Mouse (Mus musculus): ENCODE measurements around the gene Exph5. TPM values are rescaled to one million over a fixed set of nuclear protein-coding genes. Genes with fewer than 3 reads are reported as not detected.
A peak's percentile ranks its signal among the peaks of the same experiment; 100 is the strongest.

The Exph5 gene
- total RNA-seq (2014; fragmentation: Nextera tagmentation) (not detected in 2 replicates), total RNA-seq (2017) (0.11 and 0.23 TPM in 2 replicates), polyA plus RNA-seq (2012) (not detected in 2 replicates)

DNA sequence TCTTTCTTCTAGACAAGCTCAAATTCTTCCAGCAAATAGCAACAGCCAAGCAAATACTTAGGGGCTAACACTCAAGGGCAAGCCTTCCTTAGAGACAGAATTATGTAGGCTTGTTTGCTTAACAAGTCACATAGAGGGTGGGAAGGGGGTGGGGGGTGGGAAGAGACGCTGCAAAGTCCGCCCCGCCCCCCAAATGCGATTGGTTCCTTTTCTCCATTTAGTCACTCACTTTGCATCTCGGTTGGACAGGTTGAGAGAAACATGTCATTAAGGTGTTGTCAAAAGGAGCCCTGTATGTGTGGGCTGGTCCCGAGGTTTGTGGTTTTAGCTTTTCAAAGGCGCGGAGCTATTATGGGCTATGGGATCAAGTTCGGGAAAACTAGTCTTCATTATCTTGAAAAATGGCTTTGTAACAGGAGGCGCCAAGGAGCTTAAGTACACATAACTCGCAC, at the start of gene Exph5:
Gene Exph5 (plus strand): TSS at position 402 of the 452 bp plus-strand sequence.
- H3K4me3 ChIP-seq (ENCODE audit: low read depth, low read length): no peak within 1 kb of the TSS
- DNase-seq (ENCODE audit: low spot score): no peak
- ATAC-seq (ENCODE audit: extremely low read depth, insufficient number of reproducible peaks, low FRiP score, poor library complexity, severe bottlenecking): no peak
- peaks cover 6% of the 10 kb centered on the region for H3K27me3 ChIP-seq (ENCODE audit: insufficient read depth, low read length)
- TF ChIP-seq GATA2 (IDR thresholded peaks at IDR 0.05; ENCODE audit: borderline replicate concordance, low read depth, low read length): no peak
- no peak for TF ChIP-seq CTCF (IDR thresholded peaks at IDR 0.05; ENCODE audit: low read depth, low read length)
- no peak for TF ChIP-seq TAL1 (conservative IDR thresholded peaks at IDR 0.05; ENCODE audit: low read depth, low read length)
- no peak for TF ChIP-seq POLR2AphosphoS5 (IDR thresholded peaks at IDR 0.05; ENCODE audit: insufficient replicate concordance, low read depth, low read length)
- no peak for TF ChIP-seq GATA1 (IDR thresholded peaks at IDR 0.05; ENCODE audit: borderline replicate concordance, low read length)
- H3K4me1 ChIP-seq (ENCODE audit: insufficient read depth, low read depth, low read length): no peaks in the 10 kb centered on the region
- no peaks in the 10 kb centered on the region for H3K36me3 ChIP-seq (replicated peaks)
- no peaks in the 10 kb centered on the region for H3K9me3 ChIP-seq (replicated peaks)

DNA sequence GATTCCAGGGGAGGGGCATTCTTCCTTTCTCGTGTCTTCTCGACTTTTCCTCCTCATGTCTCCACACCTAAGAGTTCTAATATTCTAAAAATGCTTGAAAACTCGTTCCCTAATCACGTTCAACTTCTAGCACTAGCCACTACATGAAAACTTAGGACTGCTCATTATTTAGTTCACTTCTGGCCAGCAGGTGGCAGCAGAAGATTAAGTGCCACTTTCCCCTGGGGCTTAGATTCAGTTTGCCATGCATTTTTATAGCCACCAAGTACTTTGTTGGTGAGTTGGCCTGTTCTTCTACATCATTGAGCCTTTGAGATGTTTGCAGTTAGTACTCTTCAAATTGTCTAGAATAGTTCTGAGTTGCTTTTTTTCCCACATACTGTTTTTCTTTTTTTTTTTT, 47.1 kb upstream of the Exph5 start:
- H3K9me3 ChIP-seq (replicated peaks): no peaks in the 10 kb centered on the region
- ATAC-seq (ENCODE audit: extremely low read depth, insufficient number of reproducible peaks, low FRiP score, poor library complexity, severe bottlenecking) (no peak; the same call in 1 of the 2 replicates), DNase-seq (ENCODE audit: low spot score) (peak; percentile 5)
- no peak overlapping the region for H3K4me3 ChIP-seq (ENCODE audit: low read depth, low read length)
- H3K36me3 ChIP-seq (replicated peaks): no peaks in the 10 kb centered on the region
- H3K27me3 ChIP-seq (ENCODE audit: insufficient read depth, low read length): peaks cover 20% of the 10 kb centered on the region
- TF ChIP-seq CTCF (IDR thresholded peaks at IDR 0.05; ENCODE audit: low read depth, low read length): no peak
- no peak for TF ChIP-seq TAL1 (conservative IDR thresholded peaks at IDR 0.05; ENCODE audit: low read depth, low read length)
- TF ChIP-seq GATA2 (IDR thresholded peaks at IDR 0.05; ENCODE audit: borderline replicate concordance, low read depth, low read length): no peak
- TF ChIP-seq GATA1 (IDR thresholded peaks at IDR 0.05; ENCODE audit: borderline replicate concordance, low read length): no peak
- no peak for TF ChIP-seq POLR2AphosphoS5 (IDR thresholded peaks at IDR 0.05; ENCODE audit: insufficient replicate concordance, low read depth, low read length)
- H3K4me1 ChIP-seq (ENCODE audit: insufficient read depth, low read depth, low read length): no peaks in the 10 kb centered on the region

DNA sequence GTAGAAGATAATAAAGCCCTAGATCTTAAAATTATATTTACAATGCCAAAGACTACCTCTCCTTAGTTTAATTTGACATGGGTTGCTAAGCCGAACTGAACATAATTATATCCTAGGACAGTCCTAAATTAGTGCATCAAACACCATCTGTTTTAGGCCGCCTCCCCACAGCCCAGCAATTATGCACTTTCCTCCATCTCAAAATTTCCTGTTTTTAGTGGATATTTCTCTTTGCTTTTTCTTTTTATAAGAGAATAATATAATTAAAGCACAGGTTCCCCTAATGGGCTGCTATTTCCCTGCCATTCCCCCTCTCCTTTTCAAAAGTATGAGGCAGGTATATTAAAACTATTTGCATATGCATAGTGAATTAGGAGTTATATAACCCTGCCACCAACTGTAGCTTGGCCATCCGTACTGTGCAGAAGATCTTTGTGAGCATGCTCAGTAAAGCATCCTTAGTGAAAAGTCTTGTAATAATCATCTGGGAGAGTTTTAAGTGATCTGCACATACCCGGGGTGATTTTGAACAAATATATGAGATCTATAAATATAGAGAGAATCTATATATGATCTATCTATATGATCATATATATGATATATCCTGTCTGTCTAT, 44.7 kb upstream of the Exph5 start:
- no peaks in the 10 kb centered on the region for H3K9me3 ChIP-seq (replicated peaks)
- no peak for ATAC-seq (ENCODE audit: extremely low read depth, insufficient number of reproducible peaks, low FRiP score, poor library complexity, severe bottlenecking)
- no peaks in the 10 kb centered on the region for H3K4me1 ChIP-seq (ENCODE audit: insufficient read depth, low read depth, low read length)
- no peaks in the 10 kb centered on the region for H3K36me3 ChIP-seq (replicated peaks)
- peaks cover 22% of the 10 kb centered on the region for H3K27me3 ChIP-seq (ENCODE audit: insufficient read depth, low read length)
- H3K4me3 ChIP-seq (ENCODE audit: low read depth, low read length): no peak overlapping the region
- no peak for DNase-seq (ENCODE audit: low spot score)
- TF ChIP-seq TAL1 (conservative IDR thresholded peaks at IDR 0.05; ENCODE audit: low read depth, low read length): no peak
- no peak for TF ChIP-seq GATA2 (IDR thresholded peaks at IDR 0.05; ENCODE audit: borderline replicate concordance, low read depth, low read length)
- TF ChIP-seq CTCF (IDR thresholded peaks at IDR 0.05; ENCODE audit: low read depth, low read length): no peak
- TF ChIP-seq POLR2AphosphoS5 (IDR thresholded peaks at IDR 0.05; ENCODE audit: insufficient replicate concordance, low read depth, low read length): no peak
- no peak for TF ChIP-seq GATA1 (IDR thresholded peaks at IDR 0.05; ENCODE audit: borderline replicate concordance, low read length)

DNA sequence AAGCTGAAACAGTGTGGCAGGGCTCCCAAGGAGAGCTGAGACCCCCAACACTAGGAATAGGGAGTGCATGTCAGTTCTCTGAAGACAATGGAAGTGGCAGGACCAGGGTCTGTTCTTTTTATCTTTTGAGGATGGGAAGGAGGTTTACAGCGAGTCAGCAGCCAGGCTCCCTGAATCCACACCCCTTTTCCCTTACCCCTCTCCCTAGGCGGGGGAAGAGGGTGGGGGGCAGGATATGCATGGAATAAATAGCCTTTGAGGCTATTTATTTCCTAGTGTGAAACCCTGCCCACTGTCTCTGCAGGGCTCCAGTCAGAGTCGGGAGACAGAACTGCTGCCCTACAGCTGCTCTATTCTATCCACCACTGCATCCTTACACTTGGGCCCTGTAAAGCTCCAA, 43.7 kb upstream of the Exph5 start:
- Histone ChIP-seq H3K4me3 (ENCODE audit: low read depth, low read length) (no peak overlapping the region), H3K36me3 (replicated peaks) (no peaks in the 10 kb centered on the region), H3K9me3 (replicated peaks) (no peaks in the 10 kb centered on the region), H3K4me1 (ENCODE audit: insufficient read depth, low read depth, low read length) (no peaks in the 10 kb centered on the region), H3K27me3 (ENCODE audit: insufficient read depth, low read length) (peaks cover 24% of the 10 kb centered on the region)
- TF ChIP-seq TAL1 (conservative IDR thresholded peaks at IDR 0.05; ENCODE audit: low read depth, low read length) (no peak), GATA2 (IDR thresholded peaks at IDR 0.05; ENCODE audit: borderline replicate concordance, low read depth, low read length) (no peak), CTCF (IDR thresholded peaks at IDR 0.05; ENCODE audit: low read depth, low read length) (no peak), POLR2AphosphoS5 (IDR thresholded peaks at IDR 0.05; ENCODE audit: insufficient replicate concordance, low read depth, low read length) (no peak), GATA1 (IDR thresholded peaks at IDR 0.05; ENCODE audit: borderline replicate concordance, low read length) (no peak)
- ATAC-seq (ENCODE audit: extremely low read depth, insufficient number of reproducible peaks, low FRiP score, poor library complexity, severe bottlenecking) (no peak), DNase-seq (ENCODE audit: low spot score) (no peak)

DNA sequence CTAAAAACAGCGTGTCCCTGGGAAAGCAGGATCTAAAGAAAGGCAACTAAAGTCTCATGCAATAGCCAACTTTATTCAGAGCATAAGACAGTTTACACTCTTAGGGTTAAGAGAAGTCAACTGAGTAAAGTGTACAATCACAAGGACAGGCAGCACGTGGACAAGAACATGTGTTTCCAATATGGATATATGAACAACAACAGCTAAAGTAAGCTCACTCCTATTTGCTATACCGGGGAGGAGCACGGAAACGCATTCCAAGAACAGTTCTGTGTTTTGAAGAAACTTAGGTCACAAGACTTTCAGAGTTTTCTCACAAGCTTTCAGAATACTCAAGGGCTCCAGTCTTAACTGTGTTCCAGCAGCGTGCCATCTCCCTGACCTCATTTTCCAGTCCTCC, 43.3 kb upstream of the Exph5 start:
- TF ChIP-seq POLR2AphosphoS5 (IDR thresholded peaks at IDR 0.05; ENCODE audit: insufficient replicate concordance, low read depth, low read length) (no peak), GATA1 (IDR thresholded peaks at IDR 0.05; ENCODE audit: borderline replicate concordance, low read length) (no peak), GATA2 (IDR thresholded peaks at IDR 0.05; ENCODE audit: borderline replicate concordance, low read depth, low read length) (no peak), CTCF (IDR thresholded peaks at IDR 0.05; ENCODE audit: low read depth, low read length) (no peak)
- Histone ChIP-seq H3K4me3 (ENCODE audit: low read depth, low read length) (no peak overlapping the region), H3K4me1 (ENCODE audit: insufficient read depth, low read depth, low read length) (no peaks in the 10 kb centered on the region), H3K36me3 (replicated peaks) (no peaks in the 10 kb centered on the region), H3K9me3 (replicated peaks) (no peaks in the 10 kb centered on the region), H3K27me3 (ENCODE audit: insufficient read depth, low read length) (peaks cover 28% of the 10 kb centered on the region)
- ATAC-seq (ENCODE audit: extremely low read depth, insufficient number of reproducible peaks, low FRiP score, poor library complexity, severe bottlenecking) (no peak), DNase-seq (ENCODE audit: low spot score) (no peak)

DNA sequence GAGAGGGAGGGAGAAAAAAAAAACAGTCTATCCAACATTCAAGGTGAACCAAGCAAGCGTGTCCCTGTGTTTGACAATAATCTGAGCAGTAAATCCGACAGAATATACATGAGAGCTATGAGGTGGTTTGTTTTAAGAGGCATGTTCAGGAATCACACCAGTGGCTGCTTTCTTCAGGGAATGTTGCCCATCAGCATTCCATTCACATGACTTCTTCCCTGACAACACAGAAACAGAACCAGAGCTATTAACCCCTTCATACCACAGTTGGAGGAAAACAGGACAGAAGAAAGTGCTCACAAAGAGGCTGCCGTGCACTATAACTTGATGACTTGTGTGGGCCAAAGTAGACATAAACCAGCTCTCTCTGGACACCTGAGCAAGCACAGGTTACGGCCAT, 37.1 kb upstream of the Exph5 start:
- Histone ChIP-seq H3K36me3 (replicated peaks) (no peaks in the 10 kb centered on the region), H3K4me3 (ENCODE audit: low read depth, low read length) (no peak overlapping the region), H3K9me3 (replicated peaks) (no peaks in the 10 kb centered on the region), H3K27me3 (ENCODE audit: insufficient read depth, low read length) (peaks cover 16% of the 10 kb centered on the region), H3K4me1 (ENCODE audit: insufficient read depth, low read depth, low read length) (no peaks in the 10 kb centered on the region)
- no peak for TF ChIP-seq POLR2AphosphoS5 (IDR thresholded peaks at IDR 0.05; ENCODE audit: insufficient replicate concordance, low read depth, low read length)
- TF ChIP-seq GATA1 (IDR thresholded peaks at IDR 0.05; ENCODE audit: borderline replicate concordance, low read length): no peak
- no peak for TF ChIP-seq GATA2 (IDR thresholded peaks at IDR 0.05; ENCODE audit: borderline replicate concordance, low read depth, low read length)
- no peak for TF ChIP-seq CTCF (IDR thresholded peaks at IDR 0.05; ENCODE audit: low read depth, low read length)
- no peak for TF ChIP-seq TAL1 (conservative IDR thresholded peaks at IDR 0.05; ENCODE audit: low read depth, low read length)
- ATAC-seq (ENCODE audit: extremely low read depth, insufficient number of reproducible peaks, low FRiP score, poor library complexity, severe bottlenecking) (no peak), DNase-seq (ENCODE audit: low spot score) (no peak)
